Mouse (Mus musculus) lung, embryonic 16.5 days (tissue): ENCODE results near the gene Daam2. TPM values are rescaled to one million over a fixed set of nuclear protein-coding genes. Genes with fewer than 3 reads are reported as not detected.

Experiments used
- ATAC-seq: fragments of 200-750 bp; cut with Nextera tagmentation; 2 replicates; pipeline ENCODE4 v1.8.0; 2017; ENCODE audit warnings: low read depth, mild to moderate bottlenecking, moderate library complexity
- H3K27ac ChIP-seq: fragments of 300-500 bp; sonication (generic); 2 replicates; pipeline ENCODE4 v1.5.1; 2014; ENCODE audit warnings: mild to moderate bottlenecking, control low read depth, low read length
- H3K27me3 ChIP-seq: fragments of 300-500 bp; sonication (generic); 2 replicates; pipeline ENCODE4 v1.6.1; 2014; ENCODE audit warnings: low read depth, low read length, mixed read lengths; ENCODE audit not compliant: control insufficient read depth, insufficient read depth
- H3K36me3 ChIP-seq: fragments of 300-500 bp; sonication (generic); 2 replicates; pipeline ENCODE4 v1.6.1; 2014; ENCODE audit warnings: low read length; ENCODE audit not compliant: control insufficient read depth, insufficient read depth
- H3K4me1 ChIP-seq: fragments of 300-500 bp; sonication (generic); replicated peaks from 2 replicates; pipeline ENCODE4 v1.6.1; 2014; ENCODE audit warnings: low read length, mixed read lengths; ENCODE audit not compliant: control insufficient read depth, insufficient read depth
- H3K4me2 ChIP-seq: fragments of 300-500 bp; sonication (generic); 2 replicates; pipeline ENCODE4 v1.6.1; 2014; ENCODE audit warnings: low read depth, low read length, control low read depth
- H3K4me3 ChIP-seq: fragments of 300-500 bp; sonication (generic); 2 replicates; pipeline ENCODE4 v1.5.1; 2014; ENCODE audit warnings: mild to moderate bottlenecking, low read length, control low read depth
- H3K9ac ChIP-seq: fragments of 300-500 bp; sonication (generic); 2 replicates; pipeline ENCODE4 v1.6.1; 2014; ENCODE audit warnings: low read length, control low read depth
- H3K9me3 ChIP-seq: fragments of 300-500 bp; sonication (generic); 2 replicates; pipeline ENCODE4 v1.6.1; 2016; ENCODE audit warnings: low read length; ENCODE audit not compliant: control insufficient read depth
- WGBS: fragments of 180-500 bp; shearing (Covaris S2); extraction: QIAGEN DNeasy Blood & Tissue Kit; methylation state at CpG from one replicate; pipeline ENCODE4 v1.1.7; 2014; 5-methylcytosine and 5-hydroxymethylcytosine counted together
- polyA plus RNA-seq: library from polyadenylated mRNA; unstranded; fragments of >200 nt; fragmentation: Nextera tagmentation; extraction: Ambion mirVana; gene quantifications from 2 replicates; pipeline ENCODE4 v1.2.1, GENCODE M21; 2015

The Daam2 gene
- polyA plus RNA-seq, 1 experiment from 2014 or later: 16.9 TPM

GRCm38 (mm10) chr17:49515141-49515540, 49.0 kb downstream of the Daam2 start:
- Histone ChIP-seq H3K9ac (no peak overlapping the region), H3K27ac (no peak overlapping the region; the same call in 1 of the 2 replicates), H3K4me2 (no peak overlapping the region), H3K27me3 (no peaks in the 10 kb centered on the region), H3K36me3 (no peaks in the 10 kb centered on the region), H3K4me1 (peaks cover 28% of the 10 kb centered on the region), H3K9me3 (no peaks in the 10 kb centered on the region), H3K4me3 (no peak overlapping the region)
- WGBS: 73% methylated on average over 3 of the region's 3 CpGs
- ATAC-seq: no peak

GRCm38 (mm10) chr17:49512671-49513085, 51.5 kb downstream of the Daam2 start:
- no peak overlapping the region for H3K4me3 ChIP-seq
- no peaks in the 10 kb centered on the region for H3K36me3 ChIP-seq
- no peak overlapping the region for H3K4me2 ChIP-seq
- no peaks in the 10 kb centered on the region for H3K27me3 ChIP-seq
- H3K9me3 ChIP-seq: no peaks in the 10 kb centered on the region
- H3K9ac ChIP-seq: no peak overlapping the region
- H3K4me1 ChIP-seq: peaks cover 24% of the 10 kb centered on the region
- H3K27ac ChIP-seq: no peak overlapping the region
- peak; percentile 61 for ATAC-seq
- 25% methylated on average over 5 of the region's 5 CpGs for WGBS

GRCm38 (mm10) chr17:49509431-49509830, 54.7 kb downstream of the Daam2 start:
- Histone ChIP-seq H3K9ac (no peak overlapping the region), H3K27me3 (no peaks in the 10 kb centered on the region), H3K9me3 (no peaks in the 10 kb centered on the region), H3K36me3 (no peaks in the 10 kb centered on the region), H3K27ac (no peak overlapping the region), H3K4me2 (no peak overlapping the region), H3K4me3 (no peak overlapping the region), H3K4me1 (peaks cover 8% of the 10 kb centered on the region)
- 87% methylated on average over 16 of the region's 16 CpGs for WGBS
- ATAC-seq: no peak

DNA sequence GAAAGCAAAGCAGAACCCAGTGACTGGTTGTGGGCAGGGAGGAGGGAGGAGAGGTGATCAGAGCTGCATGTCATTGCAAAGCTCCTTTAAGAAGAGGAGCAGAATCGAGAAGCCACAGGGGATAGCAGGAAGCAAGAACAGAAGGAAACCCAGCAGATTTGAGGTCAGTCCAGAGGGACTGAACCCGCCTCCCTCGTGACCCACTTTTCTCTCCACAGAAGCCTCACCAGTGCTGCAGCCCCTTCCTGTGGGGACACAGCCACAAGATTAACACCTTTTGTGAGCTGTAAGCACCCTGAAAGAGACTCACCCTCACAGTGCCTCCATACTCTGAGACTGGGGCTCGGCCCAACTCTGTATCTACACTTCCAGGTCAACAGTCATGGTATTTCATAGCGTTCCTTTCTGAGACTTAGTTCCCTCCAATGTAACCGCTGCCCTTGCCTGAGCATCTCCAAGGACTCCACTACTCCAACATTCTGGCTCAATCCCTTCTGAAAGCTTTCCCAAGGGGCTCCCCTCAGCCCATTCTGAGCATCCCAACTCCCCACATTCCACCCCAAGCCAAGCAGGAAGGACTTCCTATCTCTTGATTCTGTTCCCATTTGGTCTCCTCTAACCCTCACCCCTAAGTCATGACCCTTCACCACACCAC, 60.8 kb downstream of the Daam2 start:
- 76% methylated on average over 6 of the region's 6 CpGs for WGBS
- ATAC-seq: no peak

DNA sequence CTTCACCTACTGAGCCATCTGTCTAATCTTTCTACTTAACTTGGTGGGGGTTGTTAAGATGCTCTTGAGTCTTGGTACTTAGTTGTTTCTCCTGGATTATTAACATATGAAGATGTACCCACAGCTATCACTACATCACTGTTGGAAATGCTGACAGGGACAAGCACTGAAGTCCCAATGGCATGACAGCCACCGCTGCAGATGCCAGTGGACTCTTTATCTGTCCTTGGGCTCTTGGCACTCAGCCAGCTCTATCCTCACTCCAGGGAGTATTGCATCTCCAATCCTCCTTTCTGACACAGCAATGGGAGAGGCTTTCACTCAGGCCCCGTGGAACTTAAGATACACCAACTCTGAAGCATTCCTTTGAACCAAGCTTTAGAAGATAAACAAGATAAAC, 63.9 kb downstream of the Daam2 start:
- no peak for ATAC-seq

More for the DNA sequence above, 60.8 kb downstream of the Daam2 start:
- H3K4me2 ChIP-seq: no peak overlapping the region
- H3K4me1 ChIP-seq: no peaks in the 10 kb centered on the region
- no peaks in the 10 kb centered on the region for H3K36me3 ChIP-seq
- H3K27me3 ChIP-seq: no peaks in the 10 kb centered on the region
- no peaks in the 10 kb centered on the region for H3K9me3 ChIP-seq
- no peak overlapping the region for H3K4me3 ChIP-seq
- H3K27ac ChIP-seq: no peak overlapping the region
- H3K9ac ChIP-seq: no peak overlapping the region

GRCm38 (mm10) chr17:49499635-49500034, 64.5 kb downstream of the Daam2 start:
- Histone ChIP-seq H3K9ac (no peak overlapping the region), H3K9me3 (no peaks in the 10 kb centered on the region), H3K36me3 (peaks cover 11% of the 10 kb centered on the region), H3K4me3 (no peak overlapping the region), H3K4me2 (no peak overlapping the region), H3K27ac (no peak overlapping the region), H3K27me3 (no peaks in the 10 kb centered on the region), H3K4me1 (no peaks in the 10 kb centered on the region)
- 81% methylated on average over 2 of the region's 2 CpGs for WGBS
- ATAC-seq: peak; percentile 46; the same call in 1 of the 2 replicates

More for the DNA sequence above, 63.9 kb downstream of the Daam2 start:
- peaks cover 5% of the 10 kb centered on the region for H3K36me3 ChIP-seq
- H3K4me3 ChIP-seq: no peak overlapping the region
- H3K4me1 ChIP-seq: no peaks in the 10 kb centered on the region
- WGBS: 25% methylated on average over 2 of the region's 2 CpGs
- no peak overlapping the region for H3K27ac ChIP-seq
- no peak overlapping the region for H3K9ac ChIP-seq
- no peaks in the 10 kb centered on the region for H3K27me3 ChIP-seq
- no peak overlapping the region for H3K4me2 ChIP-seq
- H3K9me3 ChIP-seq: no peaks in the 10 kb centered on the region

GRCm38 (mm10) chr17:49498169-49498568, 66.0 kb downstream of the Daam2 start:
- no peaks in the 10 kb centered on the region for H3K4me1 ChIP-seq
- peaks cover 17% of the 10 kb centered on the region for H3K36me3 ChIP-seq
- ATAC-seq: no peak
- no peak overlapping the region for H3K27ac ChIP-seq
- H3K4me2 ChIP-seq: no peak overlapping the region
- H3K27me3 ChIP-seq: no peaks in the 10 kb centered on the region
- no peak overlapping the region for H3K4me3 ChIP-seq
- H3K9me3 ChIP-seq: no peaks in the 10 kb centered on the region
- 67% methylated on average over 3 of the region's 3 CpGs for WGBS
- H3K9ac ChIP-seq: no peak overlapping the region

GRCm38 (mm10) chr17:49493276-49493675, 70.9 kb downstream of the Daam2 start:
- no peak overlapping the region for H3K4me2 ChIP-seq
- H3K9me3 ChIP-seq: no peaks in the 10 kb centered on the region
- ATAC-seq: no peak
- peaks cover 38% of the 10 kb centered on the region for H3K36me3 ChIP-seq
- no peak overlapping the region for H3K9ac ChIP-seq
- H3K27ac ChIP-seq: no peak overlapping the region
- H3K4me1 ChIP-seq: no peaks in the 10 kb centered on the region
- no peaks in the 10 kb centered on the region for H3K27me3 ChIP-seq
- H3K4me3 ChIP-seq: no peak overlapping the region
- WGBS: 84% methylated on average over 4 of the region's 4 CpGs

- ATAC-seq: 0 out of 2 replicates have a peak, but pooled peaks have one; percentile 47
- 44% methylated on average over 5 of the region's 5 CpGs for WGBS
- no peak overlapping the region for H3K27ac ChIP-seq
Measured at GRCm38 (mm10) chr17:49489098-49489497, 75.0 kb downstream of the Daam2 start.

More at GRCm38 (mm10) chr17:49489098-49489497, 75.0 kb downstream of the Daam2 start:
- H3K4me1 ChIP-seq: no peaks in the 10 kb centered on the region
- H3K4me2 ChIP-seq: no peak overlapping the region
- peaks cover 32% of the 10 kb centered on the region for H3K36me3 ChIP-seq
- no peaks in the 10 kb centered on the region for H3K27me3 ChIP-seq
- no peak overlapping the region for H3K4me3 ChIP-seq
- no peaks in the 10 kb centered on the region for H3K9me3 ChIP-seq
- H3K9ac ChIP-seq: no peak overlapping the region
